Mouse (Mus musculus): ENCODE results near the gene Pcsk6.

The Pcsk6 gene

GRCm38 (mm10) chr7:65940988-65941387, 79.5 kb downstream of the Pcsk6 start:
- no peak for DNase-seq (ENCODE audit: low spot score)

GRCm38 (mm10) chr7:65945342-65945993, 83.9 kb downstream of the Pcsk6 start:
- DNase-seq (ENCODE audit: low spot score): no peak

- DNase-seq (ENCODE audit: low spot score): no peak
Measured at GRCm38 (mm10) chr7:65946397-65946796, 84.9 kb downstream of the Pcsk6 start.

GRCm38 (mm10) chr7:65948891-65949290, 87.4 kb downstream of the Pcsk6 start:
- no peak for DNase-seq (ENCODE audit: low spot score)

DNA sequence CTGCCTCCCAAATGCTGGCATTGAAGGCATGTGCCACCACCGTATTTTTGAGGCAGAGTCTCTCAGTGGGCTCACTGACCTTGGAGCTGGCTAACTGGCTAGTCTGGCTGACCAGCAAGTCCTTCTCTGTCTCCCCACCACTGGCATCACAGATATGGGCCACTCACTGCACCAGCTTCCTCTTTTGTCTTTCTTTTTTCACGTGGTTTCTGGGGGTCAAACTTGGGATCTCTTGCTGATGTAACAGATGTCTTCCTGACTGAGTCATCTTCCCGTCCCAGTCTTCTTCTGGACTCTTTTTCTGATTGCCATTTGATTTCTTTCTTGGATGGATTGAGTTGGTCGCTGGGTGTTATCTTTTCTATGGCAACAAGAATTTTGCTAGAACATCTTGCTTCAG, 93.0 kb downstream of the Pcsk6 start:
- no peak for DNase-seq (ENCODE audit: low spot score)

DNA sequence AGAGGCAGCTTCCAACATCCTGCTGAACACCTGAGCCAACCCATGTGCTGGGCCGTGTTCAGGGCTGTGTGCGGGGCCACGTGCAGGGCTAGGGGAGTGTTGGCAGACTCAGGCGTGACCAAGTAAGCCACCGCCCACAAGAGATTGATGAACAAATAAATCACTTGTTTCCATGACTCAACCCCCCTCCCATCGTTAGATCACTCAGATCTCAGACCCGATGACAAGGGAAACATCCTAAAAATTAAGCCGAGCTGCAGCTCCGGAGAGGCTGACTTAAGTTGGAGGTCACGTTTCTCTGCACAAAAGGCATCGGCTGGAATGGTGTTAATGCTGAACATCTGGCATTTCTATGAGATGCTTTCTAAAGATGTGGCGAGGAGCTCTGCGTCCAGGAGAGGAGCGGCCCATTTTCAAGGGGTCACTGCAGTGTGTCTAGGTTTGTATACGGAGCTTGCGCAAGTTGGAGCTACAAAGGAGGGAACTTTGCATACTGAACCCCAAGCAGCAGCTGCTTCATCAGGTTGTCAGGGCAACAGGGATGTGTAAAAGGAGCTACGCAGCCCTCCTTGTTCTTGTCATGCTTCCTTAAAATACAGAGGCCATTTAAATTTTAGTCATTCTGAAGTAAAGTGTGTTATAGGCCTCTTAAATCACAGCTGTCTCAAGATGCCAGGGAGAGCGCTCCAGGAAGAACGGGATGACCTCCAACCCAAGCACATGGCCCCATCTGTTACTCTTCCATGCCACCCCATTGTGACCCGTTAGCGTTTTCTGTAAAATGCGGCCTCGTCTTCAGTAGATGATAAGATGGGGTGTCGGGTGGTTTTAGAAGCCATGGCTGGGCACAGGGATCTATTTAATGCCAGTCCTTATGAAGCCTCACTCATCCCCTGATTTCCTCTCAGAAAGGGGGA, 94.0 kb downstream of the Pcsk6 start:
- DNase-seq (ENCODE audit: low spot score): no peak

DNA sequence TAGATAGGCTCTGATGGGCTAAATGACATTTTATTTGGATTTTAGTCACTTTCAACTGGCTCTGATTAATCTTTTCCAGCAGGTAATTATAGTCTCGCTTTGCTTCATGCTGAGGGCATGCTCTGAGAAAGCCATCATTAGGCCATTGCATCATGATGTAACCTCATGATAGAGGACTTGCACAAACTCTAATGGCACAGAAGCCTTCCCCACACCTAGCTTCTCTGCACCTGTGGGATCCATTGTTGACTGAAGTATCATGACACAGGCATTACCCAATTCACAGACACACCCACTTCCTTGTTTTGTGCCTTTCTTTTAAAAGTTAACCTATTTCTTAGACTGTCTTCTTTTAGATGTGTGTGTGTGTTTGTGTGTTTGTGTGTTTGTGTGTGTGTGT, 95.7 kb downstream of the Pcsk6 start:
- no peak for DNase-seq (ENCODE audit: low spot score)

DNA sequence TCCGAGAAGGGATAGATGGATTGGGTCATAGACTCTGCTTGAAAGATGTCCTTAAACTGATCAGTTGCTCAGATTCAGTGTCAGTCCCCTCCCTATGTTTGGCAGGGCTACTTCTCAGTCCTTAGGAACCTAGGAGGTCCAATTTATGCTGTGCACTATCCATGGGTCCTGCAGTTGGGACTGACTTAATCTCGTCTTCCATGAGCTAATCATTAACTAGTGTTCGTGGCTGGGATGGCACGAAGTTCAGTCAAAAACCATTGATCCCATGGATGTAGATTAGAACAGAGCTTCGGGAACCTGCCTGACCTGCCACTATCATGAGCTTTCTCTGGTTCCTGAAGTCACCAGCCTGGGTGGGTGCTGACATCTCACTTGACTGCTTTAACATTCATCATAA, 96.6 kb downstream of the Pcsk6 start:
- DNase-seq (ENCODE audit: low spot score): no peak

DNA sequence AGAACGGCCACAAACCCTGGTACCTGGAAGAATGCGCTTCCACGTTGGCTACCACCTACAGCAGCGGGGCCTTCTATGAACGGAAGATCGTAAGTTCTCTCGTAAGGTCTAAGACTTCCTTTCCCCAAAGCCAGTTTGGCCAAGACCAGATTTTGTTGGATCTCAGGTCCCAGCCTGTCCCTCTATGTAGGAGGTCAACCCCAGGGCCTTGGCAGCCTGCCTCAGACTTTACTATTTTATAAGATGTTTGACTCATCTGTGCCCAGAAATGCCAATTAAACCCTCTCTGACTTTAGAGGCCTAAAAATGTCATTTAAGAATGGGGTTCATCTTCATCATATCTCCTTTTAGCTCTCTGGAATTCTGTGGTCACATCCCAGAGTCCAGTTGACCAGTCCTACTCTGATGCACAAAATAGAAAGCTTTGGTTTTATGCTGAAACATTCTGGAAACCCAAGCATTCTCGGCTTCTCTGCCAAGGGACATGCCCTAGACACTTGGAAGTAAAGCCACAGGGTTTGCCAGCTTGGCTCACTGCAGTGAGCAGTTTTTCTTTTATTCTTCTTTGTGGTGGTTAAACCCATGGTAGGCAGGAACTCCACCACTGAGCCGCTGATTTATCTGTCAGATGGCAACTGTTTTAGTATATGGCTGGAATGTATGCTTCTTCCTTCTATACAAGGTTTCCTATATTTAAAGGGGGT, 97.8 kb downstream of the Pcsk6 start:
- no peak for DNase-seq (ENCODE audit: low spot score)

DNA sequence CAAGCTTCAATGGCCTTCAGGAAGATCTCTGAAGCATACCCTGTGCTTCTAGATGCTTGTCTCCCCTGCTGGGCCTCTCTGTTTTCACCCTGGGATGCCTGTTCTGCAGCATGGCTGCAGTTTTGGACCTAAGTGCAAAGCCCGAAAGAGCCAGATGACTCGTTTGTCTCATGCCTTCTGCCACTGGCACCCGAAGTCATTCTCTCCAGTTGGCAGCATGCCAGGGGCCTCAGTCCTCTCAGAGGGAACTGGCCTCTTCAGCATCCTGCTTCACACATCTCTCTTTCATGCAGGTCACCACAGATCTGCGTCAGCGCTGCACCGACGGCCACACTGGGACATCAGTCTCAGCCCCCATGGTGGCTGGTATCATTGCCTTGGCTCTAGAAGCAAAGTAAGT, 101.1 kb downstream of the Pcsk6 start:
- no peak for DNase-seq (ENCODE audit: low spot score)

DNA sequence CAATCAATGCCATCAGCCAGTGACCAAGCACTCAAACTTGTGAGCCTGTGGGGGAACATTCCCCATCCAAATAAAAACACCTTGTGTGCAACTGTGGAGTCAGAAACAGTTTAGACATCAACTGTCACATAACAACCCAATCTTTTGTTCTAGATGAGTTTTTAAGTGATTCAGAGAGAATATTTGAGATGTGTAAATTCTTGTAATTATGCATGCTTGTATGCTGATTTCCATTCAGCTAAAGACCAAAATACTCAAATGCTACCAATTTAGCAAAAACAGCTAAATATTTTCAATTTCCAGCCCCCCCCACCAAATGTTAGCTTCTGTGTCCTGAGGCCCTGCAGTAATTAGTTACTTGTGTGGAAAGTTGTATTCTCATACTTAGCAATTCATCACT, 102.9 kb downstream of the Pcsk6 start:
- no peak for DNase-seq (ENCODE audit: low spot score)

DNA sequence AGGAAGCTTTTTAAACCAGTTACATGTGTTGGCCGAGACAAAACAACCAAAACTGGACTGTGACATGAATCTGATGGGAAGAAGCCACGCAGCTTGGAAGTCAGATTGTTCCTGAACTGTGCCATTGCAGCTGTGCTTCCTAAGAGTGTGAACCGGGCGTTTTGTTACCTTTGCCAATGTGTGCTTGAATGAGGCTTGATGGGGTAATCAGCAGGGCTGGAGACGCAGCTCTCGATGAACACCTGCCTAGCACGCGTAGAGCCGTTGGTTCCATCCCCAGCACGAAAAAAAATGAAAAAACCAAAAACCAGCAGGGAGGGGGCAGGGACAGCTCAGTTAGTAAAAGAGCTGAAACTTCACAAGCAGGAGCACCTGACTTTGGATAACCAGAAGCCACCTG, 109.8 kb downstream of the Pcsk6 start:
- no peak for DNase-seq (ENCODE audit: low spot score)

- no peak for DNase-seq (ENCODE audit: low spot score)
Measured at GRCm38 (mm10) chr7:65977286-65977685, 115.8 kb downstream of the Pcsk6 start.

DNA sequence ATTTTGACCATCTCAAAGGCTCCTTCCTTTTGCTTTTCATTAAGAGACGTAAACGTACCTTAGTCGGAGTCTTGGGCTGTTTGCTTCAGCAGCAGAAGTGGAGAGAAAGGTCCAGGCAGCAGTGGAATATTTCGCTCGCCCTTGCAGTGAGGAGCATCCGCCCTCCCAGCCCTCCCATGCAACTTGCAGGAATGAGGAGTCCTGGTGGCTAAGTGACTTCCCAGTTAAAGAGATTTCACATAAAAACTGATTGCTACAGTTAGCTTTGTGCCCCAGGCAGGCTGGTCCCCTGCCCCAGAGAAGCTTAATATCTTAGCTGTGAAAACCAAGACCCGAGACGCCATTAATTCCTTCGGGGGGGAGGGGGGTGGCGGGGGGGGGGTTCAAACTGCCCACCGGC, 116.4 kb downstream of the Pcsk6 start:
- DNase-seq (ENCODE audit: low spot score): no peak

DNA sequence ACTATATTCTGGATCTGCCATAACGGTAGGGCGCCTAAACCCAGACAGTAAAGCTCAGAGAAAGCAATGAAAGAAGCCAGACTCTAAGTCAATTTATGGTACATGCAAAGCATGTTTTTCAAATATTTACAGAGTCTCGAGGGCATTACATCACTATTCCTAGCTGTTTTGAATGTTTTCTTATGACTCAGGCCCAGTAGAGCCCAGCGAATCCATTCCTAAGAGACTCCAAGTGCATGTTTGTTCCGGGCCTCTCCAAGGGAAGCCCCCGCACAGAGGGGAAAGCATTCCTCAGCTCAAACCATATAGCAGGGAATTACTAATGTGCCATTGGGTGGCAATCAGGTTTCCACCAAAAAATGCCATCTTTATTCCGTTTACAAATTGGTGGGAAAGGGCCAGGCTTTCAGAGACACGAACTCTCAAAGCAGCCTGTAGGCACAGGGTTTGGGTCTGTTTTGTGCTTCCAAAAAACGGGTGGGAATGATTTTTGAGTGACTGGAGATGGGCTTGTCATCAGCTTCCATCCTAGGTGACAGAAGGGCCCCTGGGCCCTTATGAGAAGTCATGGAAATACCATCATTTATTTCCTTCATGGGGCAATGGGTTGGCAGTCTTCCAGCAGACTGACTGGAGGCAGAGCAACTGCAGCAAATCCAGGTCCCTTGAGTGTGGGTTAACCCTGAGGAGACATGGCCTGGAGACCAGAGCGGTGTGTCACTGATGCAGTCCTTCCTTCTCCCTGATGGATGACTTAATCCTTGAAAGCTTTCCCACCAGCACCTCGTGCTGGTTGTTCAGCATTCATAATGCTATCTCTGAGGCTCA, 117.7 kb downstream of the Pcsk6 start:
- no peak for DNase-seq (ENCODE audit: low spot score)

DNA sequence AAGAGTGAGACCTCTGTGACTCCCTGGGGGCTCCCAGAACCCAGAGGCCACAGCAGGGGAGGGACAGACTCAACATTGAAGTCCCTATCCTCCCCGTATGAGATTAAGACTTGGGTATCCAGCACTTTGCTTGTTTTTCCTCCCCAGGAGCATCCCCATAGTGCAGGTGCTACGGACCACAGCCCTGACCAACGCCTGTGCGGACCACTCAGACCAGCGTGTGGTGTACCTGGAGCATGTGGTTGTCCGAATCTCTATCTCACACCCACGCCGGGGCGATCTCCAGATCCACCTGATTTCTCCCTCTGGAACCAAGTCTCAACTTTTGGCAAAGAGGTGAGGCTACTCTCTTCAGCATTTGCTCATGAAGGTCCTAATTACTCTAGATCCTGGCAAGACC, 118.5 kb downstream of the Pcsk6 start:
- no peak for DNase-seq (ENCODE audit: low spot score)

DNA sequence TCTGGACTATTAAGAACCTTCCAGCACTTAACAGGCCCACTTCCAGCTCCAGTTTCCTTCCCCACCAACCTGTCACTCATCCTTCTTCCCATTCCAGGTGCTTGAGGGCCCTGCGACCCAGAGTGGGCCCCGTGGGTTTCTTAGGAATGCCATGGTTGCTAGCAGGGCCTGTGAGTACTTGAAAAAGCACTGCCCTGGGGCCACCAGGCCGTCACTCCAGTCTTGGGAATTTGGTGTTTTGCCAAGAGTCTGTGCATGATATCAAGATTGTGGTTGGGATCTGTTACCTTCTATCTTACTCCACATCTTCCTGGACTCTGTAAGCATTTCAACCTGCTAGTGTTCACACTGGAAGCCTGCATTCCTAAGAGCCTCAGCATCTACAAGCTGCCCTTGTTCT, 120.5 kb downstream of the Pcsk6 start:
- no peak for DNase-seq (ENCODE audit: low spot score)

DNA sequence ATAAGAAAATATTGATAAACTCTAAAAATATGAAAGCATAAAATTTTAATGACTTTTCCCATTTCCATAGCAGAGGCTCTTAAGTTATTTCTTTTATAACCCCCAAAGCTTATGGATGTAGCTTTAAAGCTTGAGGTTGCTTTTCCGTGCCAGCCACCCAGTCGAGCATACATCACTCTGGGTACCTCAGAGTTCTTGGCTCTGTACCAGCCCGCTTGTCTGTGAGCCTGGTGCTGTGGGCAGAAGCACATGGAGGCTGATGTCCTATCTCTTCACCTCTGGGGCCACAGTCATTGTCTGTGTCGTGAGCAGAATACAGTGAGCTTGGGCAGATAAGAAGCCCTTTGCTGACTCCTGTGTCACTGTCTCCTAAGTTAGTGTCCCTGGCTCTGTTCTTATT, 126.7 kb downstream of the Pcsk6 start:
- DNase-seq (ENCODE audit: low spot score): no peak

DNA sequence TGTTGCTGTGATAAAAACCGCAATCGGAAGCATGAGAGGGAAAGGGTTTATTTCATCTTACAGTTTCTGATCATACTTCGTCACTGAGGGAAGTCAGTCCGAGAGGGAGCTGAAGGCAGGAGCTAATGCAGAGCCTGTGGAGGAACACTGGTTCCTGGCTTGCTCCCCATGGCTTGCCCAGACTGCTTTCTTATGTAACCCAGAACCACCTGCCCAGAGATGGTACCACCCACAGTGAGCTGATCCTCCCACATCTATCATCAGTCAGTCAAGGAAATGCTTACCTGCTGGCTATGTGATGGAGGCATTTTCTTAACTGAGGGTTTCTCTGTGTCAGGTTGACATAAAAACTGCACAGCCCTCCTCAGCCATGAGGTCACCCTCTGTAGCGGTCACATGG, 127.2 kb downstream of the Pcsk6 start:
- DNase-seq (ENCODE audit: low spot score): no peak

DNA sequence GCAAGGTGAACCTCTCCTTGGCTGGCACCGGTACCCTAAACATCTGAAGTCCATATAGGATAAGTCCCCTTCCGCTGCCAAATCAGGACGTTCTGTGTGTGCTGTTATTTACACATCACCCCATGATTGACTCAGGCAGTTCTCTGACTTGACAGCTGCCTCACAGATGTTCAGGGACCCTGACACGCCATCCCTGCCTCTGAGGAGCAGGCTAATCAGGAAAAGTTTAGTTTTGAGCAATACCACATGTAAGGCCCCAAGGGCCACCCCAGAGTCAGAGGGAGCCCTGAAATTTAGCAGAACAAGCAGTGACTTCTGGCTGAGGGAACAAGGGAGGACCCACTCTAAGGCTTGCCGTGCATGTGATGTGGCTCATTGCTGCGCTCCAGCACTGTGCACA, 130.8 kb downstream of the Pcsk6 start:
- DNase-seq (ENCODE audit: low spot score): no peak

DNA sequence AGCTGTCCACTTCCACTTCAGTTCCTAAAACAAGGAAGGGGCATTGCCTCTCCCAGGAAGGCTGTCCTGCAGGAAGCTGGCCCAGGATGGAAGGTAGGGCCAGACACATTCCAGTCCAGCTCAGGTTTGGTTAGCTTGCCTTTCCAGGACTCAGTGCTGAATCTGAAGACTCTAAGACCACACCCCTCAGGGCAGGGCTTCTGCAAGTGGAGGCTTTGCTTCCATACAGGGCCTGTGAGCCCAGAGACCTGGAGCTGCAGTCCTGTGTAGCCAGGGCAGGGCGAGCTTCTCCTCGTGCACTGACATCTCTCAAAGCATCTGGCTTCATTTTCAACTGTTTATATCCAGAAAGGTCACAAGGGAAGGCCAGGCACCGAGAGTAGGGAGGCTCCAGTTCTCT, 131.9 kb downstream of the Pcsk6 start:
- no peak for DNase-seq (ENCODE audit: low spot score)

Data from testis, postnatal 14 days (tissue).